Mouse (Mus musculus) embryo, embryonic 11 days (tissue): ENCODE results near the gene Scgb2b17.
"Not testable (repeated sequence)": the region's sequence is repeated elsewhere in the genome, so short reads cannot be mapped to it uniquely, and the experiment has no call there.

ENCODE experiments used
- DNase-seq: peaks from one replicate; pipeline ENCODE4 v3.0.0-alpha.2; 2015

Gene Scgb2b17

GRCm38 (mm10) chr7:33056461-33056860 is at the start of gene Scgb2b17:
Scgb2b17 (minus strand) TSS chr7:33056561.
- DNase-seq, result not testable (repeated sequence)

DNA sequence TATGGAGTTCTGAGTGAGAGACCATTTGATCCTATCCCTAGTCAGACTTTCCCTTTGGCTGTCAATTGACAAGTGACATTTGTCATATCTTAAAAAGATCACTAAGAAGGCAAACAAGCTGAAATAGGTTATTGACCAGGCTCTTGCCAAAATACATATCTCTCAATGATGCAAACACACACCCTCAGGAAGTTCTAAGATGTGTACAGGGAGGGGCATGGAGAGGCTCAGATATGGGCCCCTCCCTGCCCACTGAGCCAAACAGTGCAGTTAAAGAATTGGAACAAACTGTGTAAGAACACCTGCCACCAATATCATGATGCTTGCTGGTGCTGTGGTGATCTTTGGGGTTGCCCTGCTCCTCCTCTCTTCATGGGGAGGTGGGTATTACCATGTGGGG is 6.8 kb upstream of the Scgb2b17 start, which contains the start of gene Scgb1b17:
Gene Scgb1b17, plus strand, starts transcription at position 301 of the 400 bp plus-strand sequence.
- not testable (repeated sequence) for DNase-seq
